Mouse (Mus musculus) hindbrain, embryonic 12.5 days (tissue): ENCODE data around the gene Tbx21. TPM values are rescaled to one million over a fixed set of nuclear protein-coding genes. Genes with fewer than 3 reads are reported as not detected.

Experiments
- ATAC-seq: fragments of 200-750 bp; cut with Nextera tagmentation; 2 replicates; pipeline ENCODE4 v1.8.0; 2017; ENCODE audit warnings: moderate TSS enrichment; ENCODE audit not compliant: low FRiP score
- H3K27ac ChIP-seq: fragments of 300-500 bp; sonication (generic); 2 replicates; pipeline ENCODE4 v1.5.1; 2016; ENCODE audit warnings: mild to moderate bottlenecking
- H3K27me3 ChIP-seq: fragments of 300-500 bp; sonication (generic); 2 replicates; pipeline ENCODE4 v1.6.1; 2016; ENCODE audit warnings: mild to moderate bottlenecking
- H3K36me3 ChIP-seq: fragments of 300-500 bp; sonication (generic); 2 replicates; pipeline ENCODE4 v1.6.1; 2016; ENCODE audit warnings: mild to moderate bottlenecking
- H3K4me1 ChIP-seq: fragments of 300-500 bp; sonication (generic); 2 replicates; pipeline ENCODE4 v1.6.1; 2016
- H3K4me2 ChIP-seq: fragments of 300-500 bp; sonication (generic); replicated peaks from 2 replicates; pipeline ENCODE4 v1.6.1; 2016; ENCODE audit warnings: mild to moderate bottlenecking
- H3K4me3 ChIP-seq: fragments of 300-500 bp; sonication (generic); 2 replicates; pipeline ENCODE4 v1.5.1; 2016; ENCODE audit warnings: mild to moderate bottlenecking
- H3K9ac ChIP-seq: fragments of 300-500 bp; sonication (generic); 2 replicates; pipeline ENCODE4 v1.6.1; 2016; ENCODE audit warnings: mild to moderate bottlenecking, moderate library complexity
- H3K9me3 ChIP-seq: fragments of 300-500 bp; sonication (generic); replicated peaks from 2 replicates; pipeline ENCODE4 v1.6.1; 2016; ENCODE audit warnings: mild to moderate bottlenecking
- WGBS: fragments of 180-500 bp; shearing (Covaris S2); methylation state at CpG from one replicate; pipeline ENCODE4 v1.1.7; 2016; 5-methylcytosine and 5-hydroxymethylcytosine counted together
- microRNA-seq: library from miRNA; unstranded; fragments of <30 nt; microRNA quantifications from one replicate; pipeline ENCODE4, GENCODE M21; 2017
- polyA plus RNA-seq: library from polyadenylated mRNA; unstranded; fragments of >200 nt; fragmentation: Nextera tagmentation; extraction: Ambion mirVana; gene quantifications from 2 replicates; pipeline ENCODE4 v1.2.1, GENCODE M21; 2016

Gene Tbx21
- polyA plus RNA-seq, 1 experiment from 2014 or later, result 0.10 TPM

DNA sequence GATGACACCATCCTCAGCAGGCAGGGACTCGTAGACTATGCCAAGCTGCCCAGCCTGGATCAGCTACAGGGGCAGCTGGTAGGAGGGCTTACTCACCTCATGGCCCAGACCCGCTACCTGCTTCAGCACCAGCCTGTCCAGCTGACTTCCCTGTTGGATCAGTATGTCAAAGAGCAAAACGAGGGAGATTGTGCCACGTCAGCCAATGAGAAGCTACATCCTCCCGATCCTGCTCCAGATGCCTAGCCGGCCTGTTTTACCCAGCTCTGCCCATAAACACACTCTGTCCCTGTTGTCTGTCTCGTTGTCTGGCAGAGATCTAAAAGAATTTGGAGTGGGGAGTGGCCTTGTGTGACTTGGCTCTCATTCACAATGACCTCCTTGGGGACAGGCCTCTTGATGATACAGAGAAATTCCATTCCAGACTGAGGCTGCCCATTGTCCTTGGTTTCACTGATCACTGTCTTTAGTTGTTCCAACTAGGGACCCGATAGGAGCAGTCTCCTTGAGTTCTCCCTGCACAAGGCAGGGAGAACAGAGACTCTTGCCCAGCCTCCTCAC is 67.0 kb downstream of the Tbx21 start:
- Histone ChIP-seq H3K27ac (no peak overlapping the region), H3K27me3 (no peaks in the 10 kb centered on the region), H3K4me1 (peaks cover 23% of the 10 kb centered on the region), H3K36me3 (peaks cover 40% of the 10 kb centered on the region), H3K4me3 (no peak overlapping the region), H3K9ac (no peak overlapping the region), H3K9me3 (no peaks in the 10 kb centered on the region), H3K4me2 (no peak overlapping the region)
- ATAC-seq, result no peak
- 81% methylated on average over 8 of the region's 8 CpGs for WGBS

Small RNA genes lying within 50 kb of the gene (microRNA-seq; reads per million reads assigned to microRNA genes)
- gene Mir7235 (not detected), gene Mir8103 (1.1 reads per million)

Other genes with a start within 250 kb of the Tbx21 start
- gene Cdk5rap3, start 198.8 kb downstream of the Tbx21 start, polyA plus RNA-seq, result 98.8 and 98.9 TPM in 2 replicates
- gene Prr15l, start 187.2 kb downstream of the Tbx21 start, polyA plus RNA-seq, result 0.53 and 1.5 TPM in 2 replicates
- gene Pnpo, start 171.3 kb downstream of the Tbx21 start, polyA plus RNA-seq, result 21.5 and 22.5 TPM in 2 replicates
- 19.0 and 20.8 TPM in 2 replicates for gene Sp2, start 132.4 kb downstream of the Tbx21 start, polyA plus RNA-seq
- gene Sp6, start 101.9 kb downstream of the Tbx21 start, polyA plus RNA-seq, result 0.26 and 0.46 TPM in 2 replicates
- gene Scrn2, start 85.4 kb downstream of the Tbx21 start, polyA plus RNA-seq, result 21.2 and 23.9 TPM in 2 replicates
- gene Lrrc46, start 73.9 kb downstream of the Tbx21 start, polyA plus RNA-seq, result 4.8 and 5.1 TPM in 2 replicates
- 64.8 and 70.1 TPM in 2 replicates for gene Mrpl10, start 73.8 kb downstream of the Tbx21 start, polyA plus RNA-seq
- gene Osbpl7, start 64.7 kb downstream of the Tbx21 start, polyA plus RNA-seq, result 9.1 and 11.9 TPM in 2 replicates
- gene Tbkbp1, start 36.2 kb upstream of the Tbx21 start, polyA plus RNA-seq, result 10.1 and 10.5 TPM in 2 replicates
- 53.9 and 57.8 TPM in 2 replicates for gene Kpnb1, start 72.5 kb upstream of the Tbx21 start, polyA plus RNA-seq
- 119 and 133 TPM in 2 replicates for gene Npepps, start 165.3 kb upstream of the Tbx21 start, polyA plus RNA-seq
- 44.9 and 45.6 TPM in 2 replicates for gene Mrpl45, start 200.4 kb upstream of the Tbx21 start, polyA plus RNA-seq
- 0.17 and 0.22 TPM in 2 replicates for gene Gpr179, start 236.7 kb upstream of the Tbx21 start, polyA plus RNA-seq
- gene Socs7, start 247.2 kb upstream of the Tbx21 start, polyA plus RNA-seq, result 7.0 and 9.1 TPM in 2 replicates